Mouse (Mus musculus): Measurements from ENCODE around the gene Dgkz.

Gene Dgkz

GRCm38 (mm10) chr2:91993409-91993808 lies 17.7 kb upstream of the Dgkz start:
- no peak for DNase-seq (ENCODE audit: low spot score)

DNA sequence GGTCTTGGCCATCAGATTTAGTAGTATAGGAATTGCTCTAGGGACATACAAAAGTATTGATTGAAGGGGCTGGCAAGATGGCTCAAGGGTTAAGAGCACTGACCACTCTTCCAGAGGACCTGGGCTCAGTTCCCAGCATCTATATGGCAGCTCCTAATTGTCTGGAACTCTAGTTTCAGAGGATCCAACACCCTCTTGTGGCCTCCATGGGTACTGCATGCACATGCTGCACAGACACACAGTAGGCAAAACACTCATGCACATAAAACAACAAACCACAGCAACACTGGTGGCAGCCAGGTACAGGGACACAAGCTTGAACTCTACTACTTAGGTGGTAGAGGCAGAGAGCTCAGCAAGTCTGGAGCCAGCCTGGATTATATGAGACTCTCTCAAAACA lies 14.1 kb upstream of the Dgkz start:
- no peak for DNase-seq (ENCODE audit: low spot score)

- peak; percentile 83 for DNase-seq (ENCODE audit: low spot score)
These were observed 11.9 kb upstream of the Dgkz start for GRCm38 (mm10) chr2:91987542-91987941.

- no peak for DNase-seq (ENCODE audit: low spot score)
These were observed 10.4 kb upstream of the Dgkz start for GRCm38 (mm10) chr2:91986071-91986470.

GRCm38 (mm10) chr2:91984906-91985525 lies 9.4 kb upstream of the Dgkz start:
- DNase-seq (ENCODE audit: low spot score) = no peak

DNA sequence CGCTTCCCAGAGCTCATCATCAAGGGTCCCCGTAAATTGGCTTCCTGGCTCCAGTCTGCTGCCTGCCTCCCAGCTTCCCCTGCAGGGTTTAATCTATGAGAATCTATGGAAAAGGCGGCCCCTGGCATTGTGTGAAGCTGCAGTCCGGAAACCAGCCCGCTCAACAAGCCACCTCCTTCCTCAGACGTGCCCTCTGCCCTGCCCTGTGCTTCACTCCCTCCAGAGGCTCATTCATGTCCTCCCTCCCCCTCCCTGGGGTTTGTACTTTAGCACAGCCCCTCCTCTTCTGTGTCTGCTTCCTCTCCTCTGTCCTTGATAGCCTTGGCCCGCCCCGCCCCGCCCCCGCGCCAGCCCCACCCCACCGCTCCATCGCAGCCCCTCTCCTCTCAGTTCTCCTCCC lies 8.8 kb upstream of the Dgkz start:
- DNase-seq (ENCODE audit: low spot score) = no peak

GRCm38 (mm10) chr2:91980830-91981229 lies 5.2 kb upstream of the Dgkz start:
- DNase-seq (ENCODE audit: low spot score) = no peak

DNA sequence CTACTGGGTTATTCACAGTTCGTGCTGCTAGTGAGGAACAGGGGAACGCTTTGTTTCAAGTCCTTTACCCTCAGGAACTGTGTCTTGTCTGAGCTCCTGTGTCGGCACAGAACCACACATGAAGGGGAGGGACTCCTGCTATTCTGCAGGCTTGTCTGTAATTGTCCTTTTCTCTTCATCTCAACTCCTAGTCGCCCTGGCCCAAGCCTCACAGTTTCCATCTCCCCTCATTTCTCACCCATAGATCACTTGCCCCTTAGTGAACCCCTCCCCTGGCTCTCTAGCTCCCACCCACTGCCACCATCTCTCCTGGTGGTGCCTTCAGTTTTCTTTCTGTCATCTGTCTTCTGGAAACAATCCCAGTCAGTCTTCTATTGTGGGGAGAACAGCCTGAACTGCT lies 4.6 kb upstream of the Dgkz start:
- DNase-seq (ENCODE audit: low spot score) = no peak

DNA sequence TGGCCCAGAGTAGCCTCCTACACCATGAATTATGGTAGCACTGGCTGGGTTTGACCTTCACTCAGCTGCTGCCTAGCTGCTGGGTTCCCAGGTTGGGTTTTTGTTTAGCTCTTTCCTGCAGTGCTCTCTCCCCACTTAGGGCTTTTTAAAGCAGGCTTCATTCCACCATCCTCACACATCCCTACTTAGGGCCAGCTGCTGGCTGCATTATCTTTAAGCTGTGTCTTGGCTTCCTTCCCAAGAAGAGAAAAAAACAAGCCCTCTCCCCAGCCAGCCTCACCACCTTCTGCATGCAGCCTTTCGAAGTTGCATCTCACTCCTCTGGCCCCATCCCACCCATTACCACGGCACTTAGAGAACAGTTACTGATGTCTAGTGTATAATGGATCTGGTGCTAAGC lies 2.9 kb upstream of the Dgkz start:
- no peak for DNase-seq (ENCODE audit: low spot score)

GRCm38 (mm10) chr2:91977960-91978359 lies 2.3 kb upstream of the Dgkz start:
- DNase-seq (ENCODE audit: low spot score) = no peak

GRCm38 (mm10) chr2:91973416-91974135 lies 2.1 kb downstream of the Dgkz start:
- no peak for DNase-seq (ENCODE audit: low spot score)

GRCm38 (mm10) chr2:91972121-91972566 lies 3.5 kb downstream of the Dgkz start:
- no peak for DNase-seq (ENCODE audit: low spot score)

GRCm38 (mm10) chr2:91971231-91972097 lies 4.2 kb downstream of the Dgkz start:
- no peak for DNase-seq (ENCODE audit: low spot score)

DNA sequence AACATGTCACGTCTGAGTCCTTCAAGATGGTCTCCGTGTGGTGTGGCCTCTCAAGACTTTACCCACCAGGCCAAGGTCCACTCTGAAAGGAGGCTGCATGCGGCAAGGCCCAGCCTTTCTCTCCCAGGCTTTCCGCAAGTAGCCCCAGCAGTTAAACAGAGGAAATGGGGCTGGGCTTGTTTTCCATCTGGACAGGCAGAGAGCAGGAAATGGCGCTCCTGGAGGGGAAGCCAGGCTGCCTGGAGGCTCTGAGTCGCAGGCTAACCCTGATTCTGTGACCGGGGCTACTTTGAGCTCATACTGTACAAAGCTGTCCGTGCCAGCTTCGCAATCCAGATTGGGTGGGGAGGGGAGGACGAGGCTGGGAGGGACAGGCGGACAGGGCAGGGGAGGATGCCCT lies 7.7 kb downstream of the Dgkz start:
- no peak for DNase-seq (ENCODE audit: low spot score)

- no peak for DNase-seq (ENCODE audit: low spot score)
These were observed 9.3 kb downstream of the Dgkz start for GRCm38 (mm10) chr2:91966367-91966766.

- DNase-seq (ENCODE audit: low spot score) = no peak
These were observed 10.2 kb downstream of the Dgkz start for GRCm38 (mm10) chr2:91965417-91965816.

DNA sequence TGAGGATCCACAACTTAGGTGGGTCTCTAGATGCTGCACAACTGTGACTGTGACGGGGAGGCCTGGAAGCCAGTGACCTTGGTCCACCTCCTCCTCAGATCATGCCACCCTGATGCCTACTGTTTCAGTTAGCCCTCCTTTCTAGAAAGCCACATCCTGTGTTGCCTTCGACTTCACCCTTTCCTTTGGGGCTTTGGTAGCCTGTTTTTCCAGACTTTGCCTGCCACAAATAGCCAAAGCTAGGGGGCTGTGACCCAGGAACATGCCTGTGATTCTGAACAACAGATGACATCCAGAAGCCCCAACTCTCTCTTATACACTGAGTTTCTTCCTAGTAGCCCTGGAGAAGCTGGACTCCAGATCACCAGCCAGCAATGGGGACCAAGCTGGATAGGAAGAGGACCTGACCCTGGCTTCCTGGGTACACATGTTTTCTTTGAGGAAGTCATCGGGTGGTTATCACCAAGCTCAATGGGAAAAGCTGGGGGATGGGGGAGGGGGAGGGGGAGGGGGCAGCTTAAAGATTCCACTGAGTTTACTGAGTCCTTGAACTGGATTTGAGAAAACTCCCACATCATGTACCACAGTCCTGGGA lies 11.0 kb downstream of the Dgkz start:
- DNase-seq (ENCODE audit: low spot score) = no peak

- peak; percentile 90 for DNase-seq (ENCODE audit: low spot score)
These were observed 12.2 kb downstream of the Dgkz start for GRCm38 (mm10) chr2:91963443-91963932.

GRCm38 (mm10) chr2:91962864-91963401 lies 12.7 kb downstream of the Dgkz start:
- no peak for DNase-seq (ENCODE audit: low spot score)

DNA sequence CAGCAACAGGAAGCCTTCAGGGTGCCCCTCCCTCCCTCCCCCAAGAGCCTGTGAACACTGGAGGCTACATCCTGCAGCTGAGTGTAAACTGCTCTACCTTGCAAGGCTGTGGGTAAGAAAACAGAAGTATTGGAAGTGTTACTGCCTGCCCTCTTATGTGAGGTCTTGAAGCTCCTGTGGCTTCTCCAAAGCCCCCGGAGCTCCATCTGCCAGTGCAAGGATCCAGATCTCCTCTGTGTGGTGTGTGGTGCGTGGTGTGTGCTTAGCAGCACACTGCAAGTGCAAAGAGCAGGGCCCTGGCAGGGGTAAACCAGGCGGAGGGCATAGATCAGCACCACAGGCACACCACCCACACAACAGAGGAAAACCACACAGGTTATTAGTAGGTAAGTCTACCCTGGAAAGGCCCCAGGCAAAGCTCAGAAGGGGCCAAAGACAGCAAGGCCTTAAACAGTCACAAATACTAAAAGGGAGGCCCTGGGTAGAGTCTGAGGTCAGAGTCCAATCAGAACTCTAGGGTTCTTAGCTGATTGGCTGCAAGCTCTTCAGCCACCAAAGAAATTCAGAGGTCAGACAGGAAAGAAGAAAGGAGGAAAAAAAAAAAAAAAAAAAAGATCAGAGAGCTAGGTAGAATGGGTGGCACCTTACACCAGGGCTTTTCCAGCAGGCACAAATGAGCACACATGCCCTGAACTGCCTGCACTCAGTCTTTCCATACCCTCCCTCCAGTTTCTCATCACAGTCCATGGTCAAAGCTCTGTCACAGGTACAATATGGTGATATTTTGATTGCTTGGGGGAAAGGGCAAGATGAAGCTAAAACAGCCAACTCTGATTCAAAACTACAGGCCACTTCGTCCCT lies 13.5 kb downstream of the Dgkz start:
- DNase-seq (ENCODE audit: low spot score) = no peak

DNA sequence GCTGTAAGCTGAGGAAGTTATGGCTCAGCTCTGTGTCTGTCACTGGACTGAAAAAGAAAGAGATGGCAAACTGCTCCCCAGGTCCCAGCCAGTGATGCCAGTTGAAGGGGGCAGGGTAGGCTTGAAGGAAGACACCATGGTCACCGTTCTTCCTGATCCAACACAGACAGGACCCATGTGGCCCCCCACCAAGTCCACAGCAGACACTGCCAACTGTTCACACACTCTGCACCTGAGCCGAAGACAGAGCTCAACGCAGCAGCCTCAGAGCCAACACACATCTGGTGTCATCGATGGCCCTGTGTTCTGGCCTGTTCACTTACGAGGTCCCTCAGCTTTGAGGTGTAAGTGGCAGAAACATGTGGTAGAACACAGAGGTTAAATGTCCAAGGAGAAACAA lies 15.2 kb downstream of the Dgkz start:
- no peak for DNase-seq (ENCODE audit: low spot score)
